In the genomic region with DNA sequence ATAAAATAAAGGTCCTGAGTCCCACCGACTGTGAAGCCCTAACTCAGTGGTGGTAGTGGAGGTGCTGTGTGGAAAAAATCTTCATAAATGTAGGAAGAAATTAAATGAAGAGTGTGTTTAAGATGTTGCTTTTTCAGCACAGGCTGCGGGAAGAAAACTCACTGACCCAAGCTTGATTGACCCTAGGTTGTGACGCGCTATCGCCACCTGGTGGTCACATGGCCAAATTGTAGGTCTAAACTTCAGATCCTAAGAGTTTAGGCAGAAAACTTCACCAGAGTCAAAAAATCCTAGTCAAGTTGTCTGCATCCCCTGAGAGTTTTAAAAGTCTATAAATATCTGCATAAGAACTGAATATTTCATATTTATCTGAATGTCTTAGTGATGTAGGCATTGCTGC, we compare ENCODE assay signal across 8 mouse cellular contexts.
DNase-seq lines count a peak whose midpoint lies in the region; ATAC-seq and TF ChIP-seq lines count a peak whose summit lies in the region.

No protein-coding gene starts in this region.

- H3K9ac ChIP-seq in heart, postnatal 0 days (replicated peaks; ENCODE audit: low read depth, low read length) = no peak overlapping the region
- H3K9ac ChIP-seq in stomach, postnatal 0 days (ENCODE audit: low read length) = no peak overlapping the region

- H3K9me3 ChIP-seq in heart, postnatal 0 days (replicated peaks; ENCODE audit: control insufficient read depth, low read length) = no peaks in the 10 kb centered on the region
- H3K9me3 ChIP-seq in heart, embryonic 10.5 days = no peaks in the 10 kb centered on the region
- H3K9me3 ChIP-seq in stomach, postnatal 0 days (ENCODE audit: control insufficient read depth, low read length) = no peaks in the 10 kb centered on the region

- intact Hi-C loops in left cerebral cortex, postnatal 25 days (cut with DNase I) = loop anchor here (5.0 to 10.0 kb wide), 3 partner anchors 65 to 702 kb away; a partner anchor contains a TSS

- 0 out of 2 replicates have a peak, but pooled peaks cover under 1% of the 10 kb centered on the region for H3K4me1 ChIP-seq in heart, postnatal 0 days (ENCODE audit: control insufficient read depth, insufficient read depth)
- no peaks in the 10 kb centered on the region for H3K4me1 ChIP-seq in heart, embryonic 10.5 days
- no peaks in the 10 kb centered on the region for H3K4me1 ChIP-seq in cortical plate, adult 2 months (ENCODE audit: control insufficient read depth, insufficient read depth, low read length)
- H3K4me1 ChIP-seq in stomach, postnatal 0 days (replicated peaks; ENCODE audit: control insufficient read depth, insufficient read depth) = no peaks in the 10 kb centered on the region

- WGBS in heart, postnatal 0 days = 9% methylated on average over 5 of the region's 5 CpGs
- 15% methylated on average over 5 of the region's 5 CpGs for WGBS in heart, embryonic 10.5 days
- 21% methylated on average over 5 of the region's 5 CpGs for WGBS in stomach, postnatal 0 days

- TF ChIP-seq EP300 in heart, postnatal 0 days (IDR thresholded peaks at IDR 0.05; ENCODE audit: low read depth) = no peak
- TF ChIP-seq EP300 in stomach, postnatal 0 days (optimal IDR thresholded peaks at IDR 0.05) = no peak

- no peak for TF ChIP-seq POLR2A in cortical plate, adult 2 months (IDR thresholded peaks at IDR 0.05; ENCODE audit: extremely low read depth, insufficient read depth, low read length)

- peak; percentile 67 for TF ChIP-seq CTCF in heart, postnatal 0 days (IDR thresholded peaks at IDR 0.05; ENCODE audit: low read depth)
- TF ChIP-seq CTCF in cortical plate, adult 2 months (IDR thresholded peaks at IDR 0.05; ENCODE audit: extremely low read depth, insufficient read depth, low read length) = peak; percentile 67
- peak; percentile 71 for TF ChIP-seq CTCF in stomach, postnatal 0 days (IDR thresholded peaks at IDR 0.05; ENCODE audit: low read depth)

- no peaks in the 10 kb centered on the region for H3K27me3 ChIP-seq in heart, postnatal 0 days (ENCODE audit: control insufficient read depth, insufficient read depth, low read length)
- H3K27me3 ChIP-seq in heart, embryonic 10.5 days (ENCODE audit: insufficient read depth, poor library complexity, severe bottlenecking) = no peaks in the 10 kb centered on the region
- no peaks in the 10 kb centered on the region for H3K27me3 ChIP-seq in stomach, postnatal 0 days (ENCODE audit: control insufficient read depth, insufficient read depth, low read length)

- ATAC-seq in heart, postnatal 0 days (ENCODE audit: insufficient read depth, low read depth) = no peak
- no peak for ATAC-seq in stomach, postnatal 0 days (ENCODE audit: low FRiP score, low TSS enrichment)

- no peak overlapping the region for H3K4me2 ChIP-seq in heart, postnatal 0 days (ENCODE audit: low read depth, low read length)
- H3K4me2 ChIP-seq in stomach, postnatal 0 days (replicated peaks; ENCODE audit: low read depth) = no peak overlapping the region

- no peak overlapping the region for H3K27ac ChIP-seq in heart, postnatal 0 days (ENCODE audit: low read depth)
- H3K27ac ChIP-seq in heart, embryonic 10.5 days = no peak overlapping the region
- H3K27ac ChIP-seq in cortical plate, adult 2 months (ENCODE audit: insufficient read depth, low read length) = no peak overlapping the region
- no peak overlapping the region for H3K27ac ChIP-seq in stomach, postnatal 0 days (replicated peaks)

- H3K36me3 ChIP-seq in heart, postnatal 0 days (replicated peaks; ENCODE audit: control insufficient read depth, insufficient read depth, low read length) = no peaks in the 10 kb centered on the region
- H3K36me3 ChIP-seq in heart, embryonic 10.5 days = no peaks in the 10 kb centered on the region
- H3K36me3 ChIP-seq in stomach, postnatal 0 days (ENCODE audit: control insufficient read depth, insufficient read depth, low read length) = no peaks in the 10 kb centered on the region

- no peak overlapping the region for H3K4me3 ChIP-seq in heart, postnatal 0 days (ENCODE audit: low read depth, low read length)
- H3K4me3 ChIP-seq in heart, embryonic 10.5 days = no peak overlapping the region
- H3K4me3 ChIP-seq in cortical plate, adult 2 months (ENCODE audit: insufficient read depth, low read length) = no peak overlapping the region
- H3K4me3 ChIP-seq in stomach, postnatal 0 days (ENCODE audit: low read depth, low read length) = no peak overlapping the region

- no peak for DNase-seq in heart, postnatal 0 days (ENCODE audit: low spot score)
- no peak for DNase-seq in heart, embryonic 10.5 days (ENCODE audit: low spot score)
- DNase-seq in right cerebral cortex, postnatal 14 days = peak; percentile 57
- DNase-seq in right cerebral cortex, postnatal 36 days (ENCODE audit: low spot score in 2 of 2) = no peak
- DNase-seq in left cerebral cortex, postnatal 25 days (ENCODE audit: low spot score in 2 of 2) = peak; percentile 34 to 51
- DNase-seq in stomach, postnatal 0 days (ENCODE audit: low spot score) = peak; percentile 20
- DNase-seq in ovary, postnatal 14 days (ENCODE audit: low spot score) = no peak

Comparison
In these comparisons a context has a peak if more than half of its experiments do, and no peak if none do; other contexts are left out.
1. DNase-seq: peak in right cerebral cortex, postnatal 14 days (single experiment), left cerebral cortex, postnatal 25 days (2 of 2) and stomach, postnatal 0 days (single experiment); none in heart, postnatal 0 days (single experiment), heart, embryonic 10.5 days (single experiment), right cerebral cortex, postnatal 36 days (0 of 2) and ovary, postnatal 14 days (single experiment).
2. Peak in every context shown above with its lines, with median percentiles within 50 percentile points of each other: CTCF ChIP-seq.